ENCODE assay signal across 13 mouse cellular contexts in the genomic region with DNA sequence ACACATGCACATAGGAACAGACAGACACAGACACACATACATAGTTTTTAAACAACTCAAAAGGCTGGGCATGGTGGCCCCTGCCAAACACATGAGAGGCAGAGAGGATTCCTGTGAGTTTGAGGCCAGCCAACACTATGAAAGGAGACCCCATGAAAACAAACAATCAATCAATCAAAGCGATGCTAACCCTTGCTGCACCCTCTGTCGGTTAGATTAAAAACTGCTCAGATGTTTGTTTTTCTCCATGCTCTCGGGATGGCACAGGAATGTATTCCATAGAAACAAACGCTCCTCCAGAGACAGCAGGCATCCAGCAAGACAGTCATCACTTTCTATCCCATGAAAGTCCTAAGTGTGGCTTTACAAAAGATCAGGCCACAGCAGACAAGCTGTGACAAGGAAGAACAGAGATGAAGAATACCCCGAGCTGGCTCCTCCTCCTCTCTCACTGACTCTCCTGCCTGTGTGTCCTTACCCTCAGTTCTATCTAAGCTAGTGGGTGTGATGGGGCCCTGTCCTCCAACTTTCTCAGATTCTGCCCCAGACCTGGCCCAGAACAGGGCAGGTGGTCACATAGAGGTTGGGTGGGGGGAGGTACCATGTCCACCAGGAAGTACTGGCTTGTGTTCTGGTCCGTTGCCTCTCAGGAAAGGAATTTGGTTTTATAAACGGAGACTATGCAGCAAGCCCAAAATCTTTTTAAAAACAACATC. TPM values are rescaled to one million over a fixed set of nuclear protein-coding genes. Genes with fewer than 3 reads are reported as not detected.
DNase-seq lines count a peak whose midpoint lies in the region; ATAC-seq and TF ChIP-seq lines count a peak whose summit lies in the region.
"Had no signal": no experiment of that assay in that cellular context is flagged by ENCODE, and none has a peak within 500 bp of the region (broad histone marks: within the 10 kb centered on the region; RNA-seq: fewer than 3 reads in every experiment).

No protein-coding gene starts in this region.

- no peak overlapping the region for H3K4me3 ChIP-seq in kidney, embryonic 15.5 days (replicated peaks)
- H3K4me3 ChIP-seq in CH12.LX (replicated peaks in 1 of 3; ENCODE audit: low read depth in 2 of 3, low read length in 2 of 3, poor library complexity in 1 of 3): no peak overlapping the region
- H3K4me3 ChIP-seq in liver, embryonic 11.5 days (ENCODE audit: low read depth, low read length): peak overlapping the region; percentile 0; the same call in 1 of the 2 replicates
- no peak overlapping the region for H3K4me3 ChIP-seq in cerebellum, adult 2 months (replicated peaks; ENCODE audit: insufficient read depth, low read depth, low read length)

- no peaks in the 10 kb centered on the region for H3K9me3 ChIP-seq in kidney, embryonic 15.5 days (replicated peaks)
- no peaks in the 10 kb centered on the region for H3K9me3 ChIP-seq in CH12.LX (replicated peaks; ENCODE audit: low read length)
- no peaks in the 10 kb centered on the region for H3K9me3 ChIP-seq in liver, embryonic 11.5 days (ENCODE audit: control insufficient read depth, low read length)

- in situ Hi-C loops in CH12.LX (cut with MboI; ENCODE audit: low pct_ligation_motif_present, low pct_unique_long_range_greater_than_20kb, low sequenced_read_pairs): no loop called here

- H3K79me2 ChIP-seq in CH12.LX (replicated peaks; ENCODE audit: control insufficient read depth, extremely low read depth, insufficient read depth, poor library complexity, severe bottlenecking): no peaks in the 10 kb centered on the region

- 0 out of 2 replicates have a peak, but pooled peaks have one; percentile 47 for ATAC-seq in kidney, embryonic 15.5 days (replicated peaks; ENCODE audit: low FRiP score)
- ATAC-seq in liver, embryonic 11.5 days (replicated peaks; ENCODE audit: low FRiP score): peak; percentile 21; the same call in 1 of the 2 replicates

- H3K9ac ChIP-seq in kidney, embryonic 15.5 days: no peak overlapping the region
- H3K9ac ChIP-seq in CH12.LX (ENCODE audit: insufficient read depth, low read depth): no peak overlapping the region
- no peak overlapping the region for H3K9ac ChIP-seq in liver, embryonic 11.5 days (ENCODE audit: low read depth, low read length)

- no peak for TF ChIP-seq RAD21 in CH12.LX (IDR thresholded peaks at IDR 0.05; ENCODE audit: low read depth, low read length)

- WGBS in kidney, embryonic 15.5 days: 13% methylated on average over 7 of the region's 7 CpGs
- 24% methylated on average over 7 of the region's 7 CpGs for WGBS in liver, embryonic 11.5 days
- 28% methylated on average over 7 of the region's 7 CpGs for WGBS in cerebellum, adult 2 months

- peak overlapping the region; percentile 19 for H3K27ac ChIP-seq in kidney, embryonic 15.5 days
- no peak overlapping the region for H3K27ac ChIP-seq in CH12.LX (ENCODE audit: insufficient read depth, low read depth)
- H3K27ac ChIP-seq in liver, embryonic 11.5 days (ENCODE audit: low read depth, low read length): peak overlapping the region; percentile 16; the same call in 1 of the 2 replicates
- H3K27ac ChIP-seq in cerebellum, adult 2 months (ENCODE audit: insufficient read depth, low read length): no peak overlapping the region

- peak overlapping the region; percentile 20 for H3K4me2 ChIP-seq in kidney, embryonic 15.5 days
- H3K4me2 ChIP-seq in CH12.LX (ENCODE audit: insufficient read depth, low read depth, poor library complexity, severe bottlenecking): peak overlapping the region; percentile 45; the same call in 1 of the 2 replicates
- peak overlapping the region; percentile 36 for H3K4me2 ChIP-seq in liver, embryonic 11.5 days

- H3K36me3 ChIP-seq in kidney, embryonic 15.5 days: no peaks in the 10 kb centered on the region
- H3K36me3 ChIP-seq in CH12.LX (replicated peaks in 1 of 2; ENCODE audit: control insufficient read depth in 1 of 2, insufficient read depth in 1 of 2, low read length in 1 of 2): no peaks in the 10 kb centered on the region
- H3K36me3 ChIP-seq in liver, embryonic 11.5 days (ENCODE audit: control insufficient read depth, insufficient read depth, low read length): no peaks in the 10 kb centered on the region

- dilution Hi-C loops in CH12.LX (cut with MboI; ENCODE audit: extremely low pct_ligation_motif_present, extremely low pct_unique_long_range_greater_than_20kb, low sequenced_read_pairs): no loop called here

- TF ChIP-seq EP300 in CH12.LX (IDR thresholded peaks at IDR 0.05; ENCODE audit: low read length): no peak

- no peaks in the 10 kb centered on the region for H3K27me3 ChIP-seq in kidney, embryonic 15.5 days
- H3K27me3 ChIP-seq in CH12.LX (replicated peaks): peaks cover 40% of the 10 kb centered on the region
- no peaks in the 10 kb centered on the region for H3K27me3 ChIP-seq in liver, embryonic 11.5 days (replicated peaks; ENCODE audit: control insufficient read depth, insufficient read depth, low read length)
- H3K27me3 ChIP-seq in cerebellum, adult 2 months (ENCODE audit: control insufficient read depth, insufficient read depth, low read length): no peaks in the 10 kb centered on the region; the same call in 1 of the 2 replicates

- no peak for TF ChIP-seq POLR2A in CH12.LX (IDR thresholded peaks at IDR 0.05; ENCODE audit: low read depth, low read length)
- no peak for TF ChIP-seq POLR2A in cerebellum, adult 2 months (IDR thresholded peaks at IDR 0.05; ENCODE audit: borderline replicate concordance, insufficient read depth, low read length)

- DNase-seq in heart, adult 11 months: peak; percentile 89
- no peak for DNase-seq in heart, adult 18-20 months
- DNase-seq in kidney, postnatal 36 days: no peak
- DNase-seq in CH12.LX (ENCODE audit: extremely low read depth): no peak
- no peak for DNase-seq in liver, embryonic 11.5 days (ENCODE audit: low spot score)
- no peak for DNase-seq in cerebellum, adult 2 months
- no peak for DNase-seq in cerebellum, postnatal 14 days
- DNase-seq: B cell, adult 2 months; cerebellum, postnatal 36 days; kidney, adult 11 months; lung, postnatal 4 days; thymus, adult 2 months had no signal

- TF ChIP-seq CTCF in CH12.LX (conservative IDR thresholded peaks at IDR 0.05 in 1 of 2, IDR thresholded peaks at IDR 0.05 in 1 of 2; ENCODE audit: low read depth in 2 of 2, low read length in 2 of 2): 0 out of 4 replicates have a peak, but pooled peaks of 1 of the 2 experiments have one; percentile 1
- no peak for TF ChIP-seq CTCF in cerebellum, adult 2 months (IDR thresholded peaks at IDR 0.05; ENCODE audit: borderline replicate concordance, insufficient read depth, low read depth, low read length)

- peaks cover 25% of the 10 kb centered on the region for H3K4me1 ChIP-seq in kidney, embryonic 15.5 days
- H3K4me1 ChIP-seq in CH12.LX (ENCODE audit: control insufficient read depth in 1 of 2, insufficient read depth in 2 of 2): 0 out of 4 replicates have a peak, but pooled peaks cover 0 to 3% of the 10 kb centered on the region in 2 experiments
- peaks cover 25% of the 10 kb centered on the region for H3K4me1 ChIP-seq in liver, embryonic 11.5 days (replicated peaks; ENCODE audit: control insufficient read depth, insufficient read depth, low read length)
- H3K4me1 ChIP-seq in cerebellum, adult 2 months (ENCODE audit: control insufficient read depth, insufficient read depth, low read length): 0 out of 2 replicates have a peak, but pooled peaks cover 5% of the 10 kb centered on the region

TF ChIP-seq in CH12.LX, 34 proteins besides CTCF, POLR2A, EP300 and RAD21 (continues in another document):
- TF ChIP-seq UBTF (IDR thresholded peaks at IDR 0.05; ENCODE audit: low read depth, low read length) (no peak), ZMIZ1 (IDR thresholded peaks at IDR 0.05; ENCODE audit: low read depth, low read length) (no peak)

RNA-seq across cellular contexts. Expression of gene Colec11, which starts 1.6 kb away (rescaled TPM):
- 10 to 100 TPM; 14.1 to 15.6 TPM for total RNA-seq in heart, adult 18-20 months (2021)
- 3.3 and 4.8 TPM in 2 replicates for polyA plus RNA-seq in kidney, embryonic 15.5 days (2015; fragmentation: Nextera tagmentation; extraction: Ambion mirVana)
- not detected in 2 replicates for total RNA-seq in CH12.LX (2012; rRNA removed)
- total RNA-seq in CH12.LX (2014; rRNA removed): not detected in 2 replicates
- not detected in 2 replicates for polyA plus RNA-seq in CH12.LX (2012; ENCODE audit: insufficient read length, low read depth)
- polyA plus RNA-seq in liver, embryonic 11.5 days (2014; fragmentation: Nextera tagmentation; extraction: Ambion mirVana): 24.2 and 24.3 TPM in 2 replicates
- polyA plus RNA-seq in cerebellum, adult 2 months (2012; rRNA removed): 0.79 and 1.0 TPM in 2 replicates

RNA-seq across cellular contexts. Expression of gene Rps7, which starts 14.1 kb away (rescaled TPM):
- total RNA-seq in heart, adult 18-20 months (2021): 100 to 1,000 TPM; 268 to 303 TPM
- 680 and 816 TPM in 2 replicates for polyA plus RNA-seq in kidney, embryonic 15.5 days (2015; fragmentation: Nextera tagmentation; extraction: Ambion mirVana)
- total RNA-seq in CH12.LX (2012; rRNA removed) (2,570 and 2,803 TPM in 2 replicates), CH12.LX (2014; rRNA removed) (2,791 and 3,047 TPM in 2 replicates)
- 753 and 994 TPM in 2 replicates for polyA plus RNA-seq in CH12.LX (2012; ENCODE audit: insufficient read length, low read depth)
- polyA plus RNA-seq in liver, embryonic 11.5 days (2014; fragmentation: Nextera tagmentation; extraction: Ambion mirVana): 1,023 and 1,028 TPM in 2 replicates
- 299 and 310 TPM in 2 replicates for polyA plus RNA-seq in cerebellum, adult 2 months (2012; rRNA removed)

RNA-seq across cellular contexts. Expression of gene Rnaseh1, which starts 27.8 kb away (rescaled TPM):
- total RNA-seq in heart, adult 18-20 months (2021): 1 to 10 TPM; 8.0 to 9.5 TPM
- 33.4 and 34.2 TPM in 2 replicates for polyA plus RNA-seq in kidney, embryonic 15.5 days (2015; fragmentation: Nextera tagmentation; extraction: Ambion mirVana)
- 31.1 and 31.6 TPM in 2 replicates for total RNA-seq in CH12.LX (2012; rRNA removed)
- total RNA-seq in CH12.LX (2014; rRNA removed): 33.8 and 34.9 TPM in 2 replicates
- polyA plus RNA-seq in CH12.LX (2012; ENCODE audit: insufficient read length, low read depth): 33.4 and 36.3 TPM in 2 replicates
- 28.7 and 30.8 TPM in 2 replicates for polyA plus RNA-seq in liver, embryonic 11.5 days (2014; fragmentation: Nextera tagmentation; extraction: Ambion mirVana)
- polyA plus RNA-seq in cerebellum, adult 2 months (2012; rRNA removed): 17.5 and 19.6 TPM in 2 replicates

RNA-seq across cellular contexts. Expression of gene Allc, which starts 39.3 kb away (rescaled TPM):
- total RNA-seq in heart, adult 18-20 months (2021): not detected
- not detected in 2 replicates for polyA plus RNA-seq in kidney, embryonic 15.5 days (2015; fragmentation: Nextera tagmentation; extraction: Ambion mirVana)
- total RNA-seq in CH12.LX (2012; rRNA removed): not detected in 2 replicates
- total RNA-seq in CH12.LX (2014; rRNA removed): not detected in 2 replicates
- polyA plus RNA-seq in CH12.LX (2012; ENCODE audit: insufficient read length, low read depth): not detected in 2 replicates
- polyA plus RNA-seq in liver, embryonic 11.5 days (2014; fragmentation: Nextera tagmentation; extraction: Ambion mirVana): 0.13 TPM in 1 of 2 replicates, not detected in the other
- polyA plus RNA-seq in cerebellum, adult 2 months (2012; rRNA removed): not detected in 2 replicates

RNA-seq across cellular contexts. Expression of gene Adi1, which starts 53.4 kb away (rescaled TPM):
- 10 to 100 TPM; 59.5 to 63.5 TPM for total RNA-seq in heart, adult 18-20 months (2021)
- polyA plus RNA-seq in kidney, embryonic 15.5 days (2015; fragmentation: Nextera tagmentation; extraction: Ambion mirVana): 85.3 and 90.4 TPM in 2 replicates
- total RNA-seq in CH12.LX (2012; rRNA removed) (25.3 and 27.7 TPM in 2 replicates), CH12.LX (2014; rRNA removed) (32.3 and 37.5 TPM in 2 replicates)
- polyA plus RNA-seq in CH12.LX (2012; ENCODE audit: insufficient read length, low read depth): 58.3 and 74.6 TPM in 2 replicates
- polyA plus RNA-seq in liver, embryonic 11.5 days (2014; fragmentation: Nextera tagmentation; extraction: Ambion mirVana): 80.0 and 91.4 TPM in 2 replicates
- 60.5 and 67.3 TPM in 2 replicates for polyA plus RNA-seq in cerebellum, adult 2 months (2012; rRNA removed)

Comparison
In these comparisons a context has a peak if more than half of its experiments do, and no peak if none do; other contexts are left out.
1. H3K27ac ChIP-seq: peak in kidney, embryonic 15.5 days (single experiment) and liver, embryonic 11.5 days (single experiment); none in CH12.LX (single experiment) and cerebellum, adult 2 months (single experiment).
2. Peak in every context shown above with its lines, with median percentiles within 50 percentile points of each other: H3K4me2 ChIP-seq.